Mouse (Mus musculus): ENCODE results near the gene Psmf1.

Psmf1 gene

DNA sequence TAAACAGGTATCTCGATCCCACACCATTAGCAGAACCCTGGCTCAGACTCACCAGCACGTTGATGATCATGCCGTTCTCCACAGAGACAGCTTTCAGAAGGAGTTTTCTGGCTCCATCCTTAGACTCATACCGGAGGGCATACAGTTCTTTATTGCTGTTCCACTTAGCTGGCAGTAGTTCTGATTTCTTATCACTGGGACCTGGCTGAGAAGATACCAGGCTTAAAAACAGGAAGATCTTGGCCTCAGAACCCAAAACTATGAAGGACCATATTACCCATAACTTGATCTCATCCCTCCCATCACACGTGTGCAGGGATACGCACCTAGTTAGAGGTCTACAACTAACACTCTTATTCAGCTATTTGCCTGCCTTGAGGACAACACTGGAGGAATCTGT lies 8.6 kb downstream of the Psmf1 start:
- no peak for ATAC-seq (ENCODE audit: low TSS enrichment)

DNA sequence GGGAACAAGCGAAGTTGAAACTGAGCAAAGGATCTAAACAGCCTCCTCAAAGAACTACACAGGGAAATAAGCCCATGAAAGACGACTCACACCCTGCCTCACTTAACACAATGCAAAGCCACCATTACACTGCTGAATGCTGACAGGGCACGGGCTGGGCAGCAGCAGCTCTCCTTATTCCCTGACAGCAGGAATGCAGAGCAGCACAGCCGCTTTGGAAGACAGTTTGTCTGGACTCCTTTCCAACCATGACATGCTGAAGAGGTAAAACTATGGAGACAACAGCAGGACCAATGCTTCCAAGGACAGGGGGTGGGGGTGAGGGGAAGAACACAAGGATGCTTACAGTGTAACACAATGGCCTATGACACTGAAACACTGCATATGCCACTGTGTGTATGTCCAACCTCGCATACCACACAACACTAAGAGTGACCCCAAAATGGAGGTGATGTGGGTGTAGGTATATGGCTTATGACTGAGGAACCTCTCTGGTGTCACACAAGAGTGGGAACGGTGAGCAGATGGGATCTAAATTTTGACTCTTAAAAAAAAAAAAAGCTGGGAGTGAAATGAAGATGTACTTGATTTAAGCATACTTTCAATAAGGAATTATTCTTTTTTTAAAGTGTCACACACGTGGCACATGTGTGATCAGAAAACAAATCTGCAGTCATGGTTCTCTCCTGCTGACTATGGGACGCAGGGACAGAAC lies 10.7 kb downstream of the Psmf1 start:
- ATAC-seq (ENCODE audit: low TSS enrichment) = peak; percentile 81

DNA sequence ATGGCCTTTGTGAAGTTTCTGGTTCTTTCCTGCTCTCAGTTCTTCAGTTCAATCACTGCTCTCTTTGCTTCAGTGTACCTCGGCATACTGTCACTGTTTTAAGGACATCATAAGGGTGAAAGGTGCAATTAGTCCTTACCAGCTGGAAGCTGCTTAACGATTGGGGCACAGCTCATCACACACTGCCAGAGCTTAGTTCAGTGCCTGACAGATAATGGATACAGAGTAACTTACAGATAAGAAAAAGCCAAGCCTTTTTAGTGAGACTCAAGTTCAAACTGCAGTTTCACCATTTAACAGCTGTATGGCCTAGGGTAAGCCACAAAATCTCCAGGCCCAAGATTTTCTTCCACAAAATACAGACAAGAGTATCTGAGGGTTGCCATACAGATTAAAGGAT lies 19.9 kb downstream of the Psmf1 start:
- ATAC-seq (ENCODE audit: low TSS enrichment) = no peak

DNA sequence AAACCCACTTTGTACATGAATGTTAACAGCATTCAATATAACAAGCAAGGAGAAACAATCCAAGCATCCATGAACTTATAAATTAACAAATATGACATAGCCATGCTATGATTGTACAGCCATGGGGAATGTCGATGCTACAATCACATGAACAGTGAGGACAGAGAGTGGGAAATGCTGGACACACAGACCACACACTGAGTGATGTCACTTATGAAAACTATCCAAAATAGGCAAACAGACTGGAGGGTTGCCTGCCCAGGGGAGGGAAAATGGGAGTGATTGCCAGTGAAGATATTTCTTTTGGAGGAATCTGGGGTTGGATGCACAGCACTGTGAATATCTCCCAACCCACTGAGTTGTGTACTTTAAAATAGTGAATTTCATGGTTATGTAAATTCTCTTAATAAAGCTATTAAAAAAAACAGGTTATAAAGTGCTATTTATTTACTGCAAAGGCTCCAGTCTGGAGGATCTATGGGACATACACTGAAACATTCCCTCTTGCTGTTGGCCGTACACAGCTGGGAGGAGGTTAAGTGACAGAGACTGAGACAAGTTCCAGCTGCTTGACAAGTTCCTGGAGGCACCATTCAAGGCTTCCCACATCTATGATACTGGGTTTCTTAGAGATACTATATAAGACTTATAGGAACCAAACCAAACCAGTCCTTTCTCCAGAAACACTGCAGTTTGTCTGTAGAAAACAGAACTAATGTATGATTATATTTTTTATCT lies 27.5 kb downstream of the Psmf1 start:
- ATAC-seq (ENCODE audit: low TSS enrichment) = 0 out of 2 replicates have a peak, but pooled peaks have one; percentile 15

DNA sequence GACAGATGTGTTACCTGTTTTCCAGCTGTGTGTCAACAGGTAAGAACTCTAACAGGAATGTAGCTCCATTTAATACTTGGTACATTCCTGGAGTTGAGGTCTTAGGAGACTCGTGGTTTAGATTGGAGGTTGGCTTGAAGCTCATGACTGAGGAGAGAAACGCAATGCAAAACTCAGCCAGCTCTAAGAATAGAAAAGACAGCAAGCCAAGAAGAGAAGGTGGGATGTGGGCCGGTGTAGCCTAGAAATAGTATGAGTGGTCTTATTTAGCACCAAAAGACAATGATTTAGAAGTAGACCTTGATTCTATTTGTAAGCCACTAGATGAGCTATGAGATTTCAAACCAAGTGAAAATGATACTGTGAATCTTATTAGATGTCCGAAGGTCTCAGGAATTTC lies 28.5 kb downstream of the Psmf1 start:
- peak; percentile 77 for ATAC-seq (ENCODE audit: low TSS enrichment)

DNA sequence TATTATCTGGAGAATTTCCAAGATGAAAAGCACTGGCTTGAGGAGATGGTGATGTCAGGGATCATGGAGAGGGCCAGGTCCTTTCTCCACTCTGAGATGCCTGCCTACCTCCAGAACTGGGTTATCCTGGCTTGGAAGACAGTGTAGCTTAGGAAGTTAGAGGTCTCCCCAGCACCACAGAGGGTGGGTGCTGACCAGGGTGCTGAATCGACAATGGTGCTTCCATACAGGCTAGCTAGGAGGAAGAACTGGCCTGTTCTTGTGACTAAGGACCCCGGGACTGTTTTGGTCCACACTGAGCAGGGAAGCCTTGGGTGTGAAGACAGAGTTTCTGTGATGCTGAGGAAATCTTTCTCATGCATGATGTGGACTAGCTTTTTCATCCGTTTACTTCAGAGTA lies 31.3 kb downstream of the Psmf1 start:
- ATAC-seq (ENCODE audit: low TSS enrichment) = no peak

DNA sequence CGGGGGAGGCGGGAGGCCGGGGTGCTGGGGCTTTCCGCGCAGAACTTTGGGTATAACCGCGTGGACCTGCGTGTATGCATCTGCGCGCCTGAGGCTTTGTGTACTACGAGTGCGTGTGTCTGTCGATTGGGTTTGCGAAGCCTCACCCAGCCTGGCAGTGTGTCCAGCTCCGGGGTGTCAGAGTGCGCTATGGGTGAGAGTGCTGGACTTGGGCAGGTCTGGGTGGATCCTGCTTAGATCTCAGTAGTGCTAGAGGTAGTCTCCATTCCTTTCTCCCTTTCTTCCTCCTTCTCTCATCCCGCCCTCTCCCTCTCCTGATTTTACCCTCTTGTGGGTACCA lies 41.2 kb downstream of the Psmf1 start:
- ATAC-seq (ENCODE audit: low TSS enrichment) = 0 out of 2 replicates have a peak, but pooled peaks have one; percentile 8

DNA sequence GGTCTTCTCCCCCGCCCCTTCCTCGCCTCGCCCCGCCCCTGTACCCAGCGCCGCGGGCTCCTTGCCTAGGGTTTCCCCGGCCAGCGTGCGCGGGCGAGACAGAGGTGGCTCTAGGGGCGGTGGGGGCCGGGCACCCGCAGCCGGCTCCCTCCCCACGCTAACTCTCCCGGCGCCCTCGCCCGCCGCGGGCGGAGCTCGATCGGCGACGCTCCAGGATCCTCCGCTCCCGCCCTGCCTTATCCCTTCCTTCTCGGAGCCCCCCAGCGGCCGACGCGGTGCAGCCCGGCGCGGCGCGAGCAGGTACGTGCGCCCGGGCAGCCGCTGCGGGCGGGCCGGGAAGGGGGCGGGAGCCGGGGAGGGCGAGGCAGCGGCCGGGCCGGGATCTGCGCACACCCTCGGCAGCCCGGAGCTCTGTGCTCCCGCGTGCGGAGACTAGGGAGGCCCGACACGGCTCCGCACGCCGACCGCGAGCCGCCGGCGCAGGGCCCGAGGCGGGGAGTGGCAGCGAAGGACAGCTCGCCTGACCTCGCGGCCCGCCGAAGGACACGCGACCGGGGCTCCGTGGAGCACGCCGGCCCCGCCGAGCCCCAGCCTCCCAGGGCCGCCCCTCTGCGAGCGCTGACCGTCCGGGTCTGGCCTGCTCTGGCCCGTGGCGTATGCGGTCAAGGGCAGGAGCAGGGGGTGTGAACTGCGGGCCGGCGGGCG lies 41.7 kb downstream of the Psmf1 start:
- ATAC-seq (ENCODE audit: low TSS enrichment) = peak; percentile 80

DNA sequence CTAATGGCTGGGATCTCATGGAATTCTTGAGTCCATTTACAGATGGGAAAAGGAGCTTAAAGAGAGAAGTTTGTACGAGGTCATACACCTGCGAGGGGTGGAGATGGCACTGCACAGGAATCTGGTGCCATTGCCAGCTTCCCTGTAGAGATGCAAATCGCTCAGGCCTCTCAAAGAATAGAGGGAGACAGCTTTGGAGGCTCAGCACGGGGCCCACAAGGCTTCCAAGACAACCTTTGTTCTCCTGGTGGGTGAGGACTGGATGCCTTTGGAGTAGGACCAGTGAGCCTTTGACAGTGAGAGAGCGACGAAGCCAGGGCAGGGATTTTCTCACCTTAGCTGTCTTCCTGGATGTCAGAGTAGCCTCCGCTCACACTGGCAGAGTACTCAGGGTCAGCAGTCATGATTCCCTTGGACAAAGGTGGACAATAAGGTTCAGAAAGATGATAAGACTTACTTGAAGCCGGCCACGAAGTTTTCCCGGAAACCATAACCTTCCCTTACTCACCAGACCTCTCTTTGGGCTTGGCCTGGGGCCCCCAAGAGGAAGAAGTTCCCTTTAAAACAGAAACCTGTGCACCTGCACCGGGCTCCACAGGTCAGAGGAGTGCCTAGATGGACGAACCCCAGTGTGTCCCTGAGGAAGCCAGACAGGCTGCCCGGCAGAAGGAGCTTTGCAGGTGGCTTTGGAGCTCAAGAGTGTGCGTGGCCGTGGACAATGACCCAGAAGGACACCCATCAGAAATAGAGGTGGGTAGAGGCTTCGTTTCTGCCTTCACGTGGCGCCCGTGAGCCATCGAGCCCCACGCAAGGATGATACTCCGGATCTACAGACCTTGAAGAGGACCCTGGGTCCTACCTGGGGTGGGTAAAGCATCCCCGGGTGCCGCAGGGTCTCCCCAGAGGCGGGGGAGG lies 42.5 kb downstream of the Psmf1 start, which contains the start of gene Tmem74b:
Gene Tmem74b, plus strand, starts transcription at position 778 of the 915 bp plus-strand sequence.
- ATAC-seq (ENCODE audit: low TSS enrichment) = peak; percentile 31; the same call in 1 of the 2 replicates

DNA sequence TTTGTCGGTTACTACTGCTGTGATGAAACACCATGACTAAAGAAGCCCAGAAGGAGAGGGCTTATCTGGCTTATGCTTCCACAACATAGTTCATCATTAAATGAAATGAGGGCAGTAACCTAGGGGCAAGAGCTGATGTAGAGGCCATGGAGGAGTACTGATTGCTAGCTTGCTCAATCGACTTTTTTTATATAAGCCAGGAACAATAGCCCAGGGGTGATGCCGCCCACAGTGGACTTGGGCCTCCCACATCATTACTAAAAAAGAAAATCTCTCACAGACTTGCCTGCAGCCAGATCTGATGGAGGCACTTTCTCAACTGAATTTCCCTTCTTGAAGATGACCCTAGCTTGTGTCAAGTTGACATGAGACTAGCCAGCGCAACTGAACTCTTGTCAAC lies 61.0 kb downstream of the Psmf1 start:
- ATAC-seq (ENCODE audit: low TSS enrichment) = no peak

DNA sequence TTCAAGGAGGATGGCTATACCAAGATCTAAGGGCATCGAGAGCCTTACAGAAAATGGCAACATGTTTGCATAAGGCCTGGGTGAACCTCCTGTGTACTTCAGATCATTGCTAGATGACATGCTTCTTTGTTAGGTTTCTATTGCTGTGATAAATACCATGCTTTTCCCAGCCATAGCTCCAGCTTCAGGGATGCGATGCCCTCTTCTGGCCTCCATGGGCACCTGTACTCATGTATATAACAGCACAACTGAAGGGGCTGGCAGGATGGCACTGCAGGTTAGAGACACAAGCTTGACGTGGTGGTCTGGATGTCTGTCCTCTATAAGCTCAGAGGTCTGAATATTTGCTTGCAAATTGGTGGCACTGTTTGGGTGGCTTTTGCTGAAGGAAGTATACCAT lies 61.6 kb downstream of the Psmf1 start:
- peak; percentile 93 for ATAC-seq (ENCODE audit: low TSS enrichment)

DNA sequence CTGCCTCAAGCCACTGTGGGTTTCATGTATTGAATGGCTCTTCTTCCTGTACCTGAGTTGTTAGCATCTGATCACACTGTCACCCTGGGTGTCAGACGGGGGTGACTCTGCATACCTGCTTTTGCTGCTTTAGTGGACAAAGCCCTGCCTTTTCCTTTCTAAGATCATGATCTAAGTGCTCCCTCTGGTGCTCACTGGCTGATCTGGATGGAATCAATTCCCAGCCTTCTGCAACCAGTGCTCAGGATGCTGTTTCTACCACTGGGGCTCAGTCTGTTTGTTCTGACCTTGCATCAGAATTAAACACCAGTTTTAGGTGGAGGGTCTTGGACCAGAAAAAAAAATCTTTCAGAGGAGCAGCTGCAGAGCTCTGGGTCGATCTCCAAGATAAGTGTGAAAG lies 67.8 kb downstream of the Psmf1 start:
- ATAC-seq (ENCODE audit: low TSS enrichment) = peak; percentile 55; the same call in 1 of the 2 replicates

DNA sequence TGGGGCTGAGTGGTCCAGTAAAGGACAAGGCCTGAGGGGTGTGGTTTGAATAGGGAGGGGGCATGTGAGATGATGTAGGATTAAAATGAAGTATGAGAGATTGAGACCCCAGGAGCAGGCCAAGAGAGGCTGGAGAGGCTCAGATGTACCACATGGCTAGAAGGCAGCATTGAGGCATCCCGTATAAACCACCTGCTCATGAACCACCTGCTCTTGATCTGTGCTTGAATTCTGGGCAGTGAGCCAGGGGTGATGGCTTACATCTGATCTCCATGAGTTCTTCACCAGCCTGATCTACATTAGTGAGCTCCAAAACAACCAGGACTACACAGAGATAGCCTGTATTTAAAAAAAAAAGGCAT lies 73.0 kb downstream of the Psmf1 start:
- ATAC-seq (ENCODE audit: low TSS enrichment) = no peak

DNA sequence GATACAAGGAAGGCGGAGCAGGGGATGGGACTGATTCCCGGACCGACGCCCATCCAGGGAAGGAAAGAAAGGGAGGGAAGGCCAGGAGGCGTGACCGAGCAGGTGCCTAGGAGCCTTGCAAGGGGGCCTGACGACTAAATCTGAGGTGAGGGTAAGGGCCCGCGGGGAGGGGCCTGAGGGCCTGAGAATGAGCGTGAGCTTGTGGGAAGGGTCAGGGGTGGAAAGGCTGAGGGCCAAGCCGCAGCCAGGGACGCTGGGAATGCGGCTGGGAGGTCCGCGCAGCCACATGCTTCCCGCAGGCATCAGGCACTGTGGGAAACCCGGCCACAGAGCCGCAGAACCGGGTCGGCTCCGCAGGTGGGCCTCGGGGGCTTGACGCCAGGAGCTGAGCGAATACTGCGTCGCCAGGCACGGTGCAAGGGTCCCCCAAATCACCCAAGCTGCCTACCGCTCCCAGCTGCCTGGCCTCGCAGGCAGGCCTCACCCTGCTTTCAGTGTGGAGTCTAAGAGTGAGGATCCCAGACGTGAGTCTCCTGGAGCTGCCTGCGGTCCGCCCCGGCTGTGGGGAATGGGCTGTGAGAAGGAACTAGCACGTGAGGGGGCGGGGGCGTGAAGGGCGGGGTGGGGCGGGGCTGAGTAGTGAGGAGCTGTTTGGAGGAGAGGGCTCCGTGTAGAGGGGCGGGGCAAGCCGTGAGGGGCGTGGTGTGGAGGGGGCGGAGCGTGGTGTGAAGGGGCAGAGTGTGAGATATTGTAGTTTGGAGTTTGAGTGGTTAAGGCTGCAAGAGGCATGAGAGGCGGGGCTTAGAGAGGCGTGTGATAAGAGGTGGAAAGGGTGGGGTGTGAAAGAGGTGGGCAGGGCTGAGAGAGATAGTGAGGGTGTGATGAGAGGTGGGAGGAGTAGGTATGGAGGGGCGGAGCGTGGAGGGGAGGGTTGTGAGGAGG lies 73.7 kb downstream of the Psmf1 start:
- ATAC-seq (ENCODE audit: low TSS enrichment) = no peak

DNA sequence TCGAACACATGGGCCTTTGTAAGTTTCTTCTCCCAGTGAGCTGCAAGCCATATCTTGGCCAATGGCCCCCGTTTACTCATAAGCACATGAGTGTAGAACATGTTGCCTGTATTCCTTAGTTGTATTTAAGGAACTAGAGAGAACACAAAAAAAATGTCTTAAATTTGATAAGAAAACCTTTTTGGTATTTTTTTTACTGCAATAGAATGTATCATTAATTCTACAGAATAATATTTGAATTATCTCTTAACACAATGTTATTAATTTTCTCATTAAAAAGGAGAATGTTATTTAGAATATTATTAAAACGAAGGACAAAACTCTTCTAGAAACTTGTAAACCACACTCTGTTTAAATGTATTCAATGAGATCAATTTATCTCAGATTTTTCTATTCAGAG lies 75.6 kb downstream of the Psmf1 start, which contains the start of gene Rad21l:
Gene Rad21l, minus strand, starts transcription at position 101 of the 400 bp plus-strand sequence.
- no peak for ATAC-seq (ENCODE audit: low TSS enrichment)

Measured in frontal cortex, adult (tissue).